Mouse (Mus musculus): ENCODE measurements around the gene Gm36864. TPM values are rescaled to one million over a fixed set of nuclear protein-coding genes. Genes with fewer than 3 reads are reported as not detected.
"Not testable (repeated sequence)": the region's sequence is repeated elsewhere in the genome, so short reads cannot be mapped to it uniquely, and the experiment has no call there.

The Gm36864 gene
- polyA plus RNA-seq, 1 experiment from 2014 or later, result not detected

DNA sequence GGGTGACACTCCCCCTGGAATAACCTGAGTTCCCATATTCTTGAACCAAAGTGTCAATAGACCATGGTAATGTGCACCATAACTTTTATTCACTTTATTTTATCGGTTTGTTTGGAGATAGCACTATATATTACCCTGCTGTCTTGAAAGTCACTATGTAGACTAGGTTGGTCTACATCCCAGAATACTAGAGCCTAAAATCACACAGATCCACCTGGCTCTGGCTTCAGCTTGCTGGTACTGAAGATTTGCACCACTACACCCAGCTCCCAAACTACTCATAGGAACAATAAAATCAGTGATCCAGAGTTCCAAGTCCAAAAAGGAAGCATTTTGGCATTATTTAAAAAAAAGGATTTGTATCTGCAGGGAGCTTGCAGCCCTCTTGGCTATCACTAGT is 20.3 kb upstream of the Gm36864 start, which contains the start of gene Klk1b5:
Klk1b5 (plus strand) TSS at position 301 of the 400 bp plus-strand sequence.
- TF ChIP-seq CTCF (IDR thresholded peaks at IDR 0.05), result no peak
- TF ChIP-seq EP300 (IDR thresholded peaks at IDR 0.05), result no peak
- WGBS, result 76% methylated on average over 1 of the region's 1 CpGs
- no peak within 1 kb of the TSS for H3K4me3 ChIP-seq (ENCODE audit: low read depth, low read length)
- H3K27ac ChIP-seq (ENCODE audit: low read length), result no peak within 1 kb of the TSS
- no peak within 1 kb of the TSS for H3K4me2 ChIP-seq (replicated peaks; ENCODE audit: low read depth, low read length)
- ATAC-seq (no peak), DNase-seq (ENCODE audit: low spot score) (no peak)
- H3K9ac ChIP-seq (replicated peaks; ENCODE audit: low read depth), result no peak within 1 kb of the TSS
- H3K36me3 ChIP-seq (ENCODE audit: insufficient read depth, low read length), result no peaks in the 10 kb centered on the region
- no peaks in the 10 kb centered on the region for H3K27me3 ChIP-seq (replicated peaks; ENCODE audit: insufficient read depth, low read length)
- H3K4me1 ChIP-seq (ENCODE audit: insufficient read depth, low read depth, low read length), result no peaks in the 10 kb centered on the region
- H3K9me3 ChIP-seq (ENCODE audit: low read length), result no peaks in the 10 kb centered on the region

DNA sequence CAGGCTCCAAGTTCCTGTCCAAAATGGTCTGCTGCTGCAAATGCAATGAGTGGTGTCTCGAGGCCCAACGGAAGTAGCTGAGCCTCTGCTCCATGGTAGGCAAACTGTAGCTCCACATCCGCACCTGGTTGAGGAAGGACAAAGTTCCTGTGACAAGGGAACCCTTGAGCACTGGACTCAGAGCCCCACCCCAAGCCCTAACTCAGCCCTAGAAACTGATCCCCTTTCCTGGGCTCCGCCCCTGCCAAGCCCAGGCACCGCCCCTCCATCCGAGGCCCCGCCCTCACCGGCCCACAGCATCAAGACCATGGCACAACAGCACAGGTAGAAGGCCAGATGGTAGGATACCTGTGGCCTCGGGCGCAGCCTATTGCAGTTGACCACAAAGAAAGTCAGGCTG is 14.4 kb upstream of the Gm36864 start:
- not testable (repeated sequence) for H3K9ac ChIP-seq (replicated peaks; ENCODE audit: low read depth); ATAC-seq; H3K36me3 ChIP-seq (ENCODE audit: insufficient read depth, low read length); DNase-seq (ENCODE audit: low spot score); H3K4me2 ChIP-seq (replicated peaks; ENCODE audit: low read depth, low read length); H3K9me3 ChIP-seq (ENCODE audit: low read length); H3K4me3 ChIP-seq (ENCODE audit: low read depth, low read length); H3K27me3 ChIP-seq (replicated peaks; ENCODE audit: insufficient read depth, low read length); H3K27ac ChIP-seq (ENCODE audit: low read length); H3K4me1 ChIP-seq (ENCODE audit: insufficient read depth, low read depth, low read length)
- WGBS, result 56% methylated on average over 8 of the region's 10 CpGs

DNA sequence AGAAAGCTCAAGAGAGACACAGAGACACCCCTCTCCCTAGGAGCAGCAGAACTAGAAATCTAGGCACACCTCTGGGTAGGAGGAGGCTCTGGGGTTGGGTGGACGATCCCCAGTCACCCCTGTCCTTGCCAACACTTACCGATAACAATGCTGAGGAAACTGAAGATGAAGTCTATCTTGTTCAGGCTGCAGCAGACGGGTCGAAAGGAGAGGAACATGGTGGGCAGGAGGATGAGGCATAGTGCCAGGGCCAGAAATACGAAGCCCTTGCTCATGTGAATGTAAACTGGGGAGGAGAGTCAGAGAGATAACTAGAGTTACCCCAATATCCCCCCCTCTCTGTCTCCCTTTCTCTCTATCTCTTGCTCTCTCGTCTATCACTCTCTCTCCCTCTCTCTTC is 13.6 kb upstream of the Gm36864 start:
- not testable (repeated sequence) for ATAC-seq; H3K4me1 ChIP-seq (ENCODE audit: insufficient read depth, low read depth, low read length); H3K27me3 ChIP-seq (replicated peaks; ENCODE audit: insufficient read depth, low read length); H3K4me3 ChIP-seq (ENCODE audit: low read depth, low read length); H3K27ac ChIP-seq (ENCODE audit: low read length); H3K4me2 ChIP-seq (replicated peaks; ENCODE audit: low read depth, low read length); H3K36me3 ChIP-seq (ENCODE audit: insufficient read depth, low read length); DNase-seq (ENCODE audit: low spot score); H3K9me3 ChIP-seq (ENCODE audit: low read length); H3K9ac ChIP-seq (replicated peaks; ENCODE audit: low read depth)
- 53% methylated on average over 6 of the region's 6 CpGs for WGBS

DNA sequence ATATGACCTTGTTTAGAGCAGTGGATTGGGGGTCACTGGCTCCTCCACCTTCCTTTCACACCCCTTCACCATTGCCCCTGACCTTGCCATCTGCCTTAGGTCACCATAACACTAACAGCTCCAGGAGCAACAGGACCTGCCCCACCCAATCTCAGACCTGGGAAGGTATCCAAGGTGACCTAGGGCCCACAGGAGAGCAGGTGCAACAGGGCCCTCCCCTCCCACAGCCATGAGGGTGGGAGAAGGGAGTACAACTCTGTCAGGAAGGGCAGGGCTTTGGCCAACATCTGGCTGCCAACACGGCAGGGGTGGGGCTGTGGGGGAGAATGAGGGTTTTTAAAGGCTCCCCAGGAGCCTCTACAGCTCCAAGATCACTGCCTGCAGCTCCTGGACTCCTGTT is 10.9 kb upstream of the Gm36864 start, which contains the start of gene Klk1:
Klk1 (plus strand) TSS at position 285 of the 400 bp plus-strand sequence.
- Histone ChIP-seq H3K4me2 (replicated peaks; ENCODE audit: low read depth, low read length) (no peak within 1 kb of the TSS), H3K4me1 (ENCODE audit: insufficient read depth, low read depth, low read length) (no peaks in the 10 kb centered on the region), H3K27ac (ENCODE audit: low read length) (no peak within 1 kb of the TSS), H3K27me3 (replicated peaks; ENCODE audit: insufficient read depth, low read length) (no peaks in the 10 kb centered on the region), H3K9ac (replicated peaks; ENCODE audit: low read depth) (no peak within 1 kb of the TSS), H3K9me3 (ENCODE audit: low read length) (no peaks in the 10 kb centered on the region), H3K4me3 (ENCODE audit: low read depth, low read length) (no peak within 1 kb of the TSS), H3K36me3 (ENCODE audit: insufficient read depth, low read length) (no peaks in the 10 kb centered on the region)
- WGBS, result 40% methylated on average over 1 of the region's 1 CpGs
- TF ChIP-seq CTCF (IDR thresholded peaks at IDR 0.05) (no peak), EP300 (IDR thresholded peaks at IDR 0.05) (no peak)
- ATAC-seq (no peak), DNase-seq (ENCODE audit: low spot score) (no peak)

DNA sequence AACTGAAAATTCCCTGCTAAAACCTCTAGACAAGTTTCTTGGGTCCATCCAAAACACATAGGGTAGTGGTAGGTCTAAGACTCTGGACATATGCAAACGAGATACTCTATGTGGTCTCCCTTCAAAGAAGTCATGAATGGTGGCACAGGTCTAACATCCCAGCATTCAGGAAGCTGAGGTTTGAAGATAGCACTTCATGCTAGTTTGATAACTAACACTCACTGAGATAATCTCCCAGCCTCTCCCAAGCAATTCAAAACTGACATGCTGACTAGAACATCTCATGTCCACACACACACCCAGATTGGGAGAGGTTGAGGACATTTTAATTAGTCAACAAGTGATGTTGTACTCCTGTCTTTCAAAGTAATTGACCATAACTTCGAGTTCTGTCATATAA is 3.9 kb downstream of the Gm36864 start:
- no peak overlapping the region for H3K4me2 ChIP-seq (replicated peaks; ENCODE audit: low read depth, low read length)
- H3K9me3 ChIP-seq (ENCODE audit: low read length), result no peaks in the 10 kb centered on the region
- WGBS, result 46% methylated on average over 2 of the region's 2 CpGs
- H3K27ac ChIP-seq (ENCODE audit: low read length), result no peak overlapping the region
- H3K36me3 ChIP-seq (ENCODE audit: insufficient read depth, low read length), result no peaks in the 10 kb centered on the region
- H3K9ac ChIP-seq (replicated peaks; ENCODE audit: low read depth), result no peak overlapping the region
- no peak overlapping the region for H3K4me3 ChIP-seq (ENCODE audit: low read depth, low read length)
- no peak for TF ChIP-seq EP300 (IDR thresholded peaks at IDR 0.05)
- no peak for TF ChIP-seq CTCF (IDR thresholded peaks at IDR 0.05)
- H3K4me1 ChIP-seq (ENCODE audit: insufficient read depth, low read depth, low read length), result no peaks in the 10 kb centered on the region
- H3K27me3 ChIP-seq (replicated peaks; ENCODE audit: insufficient read depth, low read length), result no peaks in the 10 kb centered on the region
- no peak for ATAC-seq
- DNase-seq (ENCODE audit: low spot score), result no peak

DNA sequence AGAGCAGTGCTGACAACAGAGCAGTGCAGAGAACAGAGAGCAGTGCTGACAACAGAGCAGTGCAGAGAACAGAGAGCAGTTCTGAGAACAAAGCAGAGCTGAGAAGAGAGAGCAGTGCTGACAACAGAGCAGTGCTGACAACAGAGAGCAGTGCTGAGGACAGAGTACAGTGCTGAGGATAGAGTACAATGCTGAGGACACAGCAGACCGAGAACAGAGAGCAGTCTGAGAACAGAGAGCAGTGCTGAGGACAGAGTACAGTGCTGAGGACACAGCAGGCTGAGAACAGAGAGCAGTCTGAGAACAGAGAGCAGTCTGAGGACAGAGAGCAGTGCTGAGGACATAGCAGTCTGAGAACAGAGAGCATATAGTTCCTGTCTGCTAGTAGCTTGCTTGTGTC is 4.7 kb downstream of the Gm36864 start:
- Histone ChIP-seq H3K36me3 (ENCODE audit: insufficient read depth, low read length) (no peaks in the 10 kb centered on the region), H3K4me3 (ENCODE audit: low read depth, low read length) (no peak overlapping the region), H3K9me3 (ENCODE audit: low read length) (no peaks in the 10 kb centered on the region), H3K27ac (ENCODE audit: low read length) (no peak overlapping the region), H3K4me2 (replicated peaks; ENCODE audit: low read depth, low read length) (no peak overlapping the region), H3K4me1 (ENCODE audit: insufficient read depth, low read depth, low read length) (peaks cover 4% of the 10 kb centered on the region; the same call in 1 of the 2 replicates), H3K27me3 (replicated peaks; ENCODE audit: insufficient read depth, low read length) (no peaks in the 10 kb centered on the region), H3K9ac (replicated peaks; ENCODE audit: low read depth) (no peak overlapping the region)
- no peak for DNase-seq (ENCODE audit: low spot score)
- no peak for TF ChIP-seq EP300 (IDR thresholded peaks at IDR 0.05)
- TF ChIP-seq CTCF (IDR thresholded peaks at IDR 0.05), result no peak
- WGBS, result 41% methylated on average over 1 of the region's 1 CpGs
- no peak for ATAC-seq

DNA sequence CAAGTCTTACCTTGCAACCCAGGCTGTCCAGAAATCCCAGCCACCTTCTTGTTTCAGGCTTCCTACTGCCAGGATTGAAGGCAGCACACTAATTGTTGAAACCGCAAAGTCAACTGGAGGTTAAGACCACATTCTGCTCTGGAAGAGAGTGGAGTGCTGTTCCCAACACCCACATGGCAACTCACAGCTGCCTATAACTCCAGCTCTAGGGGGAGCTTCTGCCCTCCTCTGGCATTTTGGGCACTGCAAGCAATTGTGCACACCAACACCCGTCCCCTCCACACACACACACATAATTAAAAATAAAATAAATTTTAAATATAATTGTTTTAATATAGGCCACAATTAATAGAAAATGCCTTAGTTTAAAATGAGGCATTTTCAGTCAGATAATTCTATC is 5.2 kb downstream of the Gm36864 start:
- Histone ChIP-seq H3K27ac (ENCODE audit: low read length) (no peak overlapping the region), H3K4me1 (ENCODE audit: insufficient read depth, low read depth, low read length) (peaks cover 7% of the 10 kb centered on the region; the same call in 1 of the 2 replicates), H3K27me3 (replicated peaks; ENCODE audit: insufficient read depth, low read length) (no peaks in the 10 kb centered on the region), H3K9me3 (ENCODE audit: low read length) (no peaks in the 10 kb centered on the region), H3K4me2 (replicated peaks; ENCODE audit: low read depth, low read length) (no peak overlapping the region), H3K36me3 (ENCODE audit: insufficient read depth, low read length) (no peaks in the 10 kb centered on the region), H3K4me3 (ENCODE audit: low read depth, low read length) (no peak overlapping the region), H3K9ac (replicated peaks; ENCODE audit: low read depth) (no peak overlapping the region)
- DNase-seq (ENCODE audit: low spot score), result no peak
- TF ChIP-seq CTCF (IDR thresholded peaks at IDR 0.05) (no peak), EP300 (IDR thresholded peaks at IDR 0.05) (no peak)
- ATAC-seq, result no peak
- 55% methylated on average over 2 of the region's 2 CpGs for WGBS

Measured in lung, postnatal 0 days (tissue).